Mouse (Mus musculus) inflammation-experienced regulatory T-cells (primary cell): Measurements from ENCODE around the gene 1700016D06Rik. TPM values are rescaled to one million over a fixed set of nuclear protein-coding genes. Genes with fewer than 3 reads are reported as not detected.

ENCODE experiments used
- polyA plus RNA-seq, 2 experiments: library from polyadenylated mRNA; unstranded; fragments of 100-300 nt; shearing (Covaris generic); gene quantifications; one replicate each; pipeline ENCODE4 v1.2.1; 2017

Gene 1700016D06Rik
- under 1 TPM; 0.20 to 0.82 TPM for polyA plus RNA-seq

DNA sequence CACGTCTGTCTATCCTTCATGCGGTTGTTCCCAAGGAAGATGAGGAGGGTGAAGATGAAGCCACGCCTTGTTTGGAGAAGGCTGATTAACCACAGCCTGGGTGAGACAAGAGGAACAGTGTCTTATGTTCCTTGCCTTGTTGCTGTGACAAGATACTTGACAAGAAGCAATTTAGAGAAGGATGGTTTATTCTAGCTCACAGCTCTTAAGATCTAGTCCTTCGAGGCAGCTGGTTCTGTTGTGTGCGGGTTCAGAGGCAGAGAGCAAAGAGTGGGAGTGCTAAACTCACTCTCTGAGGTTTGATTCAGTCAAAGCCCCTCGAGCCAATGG, at the start of gene 1700016D06Rik:
TSS of gene 1700016D06Rik (minus strand) at position 31 of the 330 bp plus-strand sequence.

GRCm38 (mm10) chr8:11727651-11728481, 27.0 kb upstream of the 1700016D06Rik start, which contains the start of gene Arhgef7:
Gene Arhgef7, plus strand, starts transcription at chr8:11727721.

DNA sequence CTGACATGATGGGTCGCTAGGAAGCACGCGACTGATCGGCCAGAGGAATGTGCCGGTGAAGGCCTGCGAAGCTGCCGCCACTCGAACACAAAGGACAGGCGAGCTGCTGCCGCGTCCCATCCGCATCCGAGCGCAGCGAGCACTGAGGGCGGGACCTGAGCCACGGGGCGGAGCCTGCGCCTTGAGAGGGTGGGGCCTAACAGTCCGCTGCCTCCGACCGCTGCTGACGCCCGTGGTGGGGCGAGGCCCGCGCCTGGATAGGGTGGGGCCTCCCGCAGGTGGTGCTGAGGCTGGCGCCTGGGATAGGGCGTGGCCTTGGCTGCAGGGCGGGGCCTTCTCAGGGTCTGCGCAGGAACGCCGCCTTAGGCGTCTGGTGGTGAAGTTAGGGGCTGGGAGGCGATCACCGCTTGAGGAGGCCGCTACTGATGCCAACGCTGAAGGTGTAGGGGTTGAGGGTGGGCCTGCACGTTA, 65.2 kb downstream of the 1700016D06Rik start, which contains the start of gene Ankrd10:
TSS of gene Ankrd10 (minus strand) at position 147 of the 471 bp plus-strand sequence.

Other genes starting within 250 kb of the 1700016D06Rik start
- 10 to 100 TPM in 1 of 2 experiments, 1 to 10 TPM in 1; 8.4 to 17.0 TPM for gene Rab20, start 222.4 kb downstream of the 1700016D06Rik start, polyA plus RNA-seq
- 10 to 100 TPM; 52.1 to 64.5 TPM for gene Naxd, start 203.6 kb downstream of the 1700016D06Rik start, polyA plus RNA-seq
- 10 to 100 TPM; 34.4 to 44.0 TPM for gene Cars2, start 150.3 kb downstream of the 1700016D06Rik start, polyA plus RNA-seq
- 100 to 1,000 TPM in 1 of 2 experiments, 10 to 100 TPM in 1; 81.1 to 112 TPM for gene Ing1, start 145.5 kb downstream of the 1700016D06Rik start, polyA plus RNA-seq
- gene Ankrd10, start 65.3 kb downstream of the 1700016D06Rik start, polyA plus RNA-seq: 100 to 1,000 TPM; 103 to 126 TPM
- gene Arhgef7, start 26.7 kb upstream of the 1700016D06Rik start, polyA plus RNA-seq: 10 to 100 TPM; 14.7 to 15.1 TPM
- 1 to 10 TPM in 1 of 2 experiments, not detected in 1; 1.1 TPM for gene Tex29, start 139.4 kb upstream of the 1700016D06Rik start, polyA plus RNA-seq